Mouse (Mus musculus): ENCODE data around the gene Slc25a30. TPM values are rescaled to one million over a fixed set of nuclear protein-coding genes. Genes with fewer than 3 reads are reported as not detected.
"Not testable (repeated sequence)": the region's sequence is repeated elsewhere in the genome, so short reads cannot be mapped to it uniquely, and the experiment has no call there.

The Slc25a30 gene
- total and polyA plus RNA-seq, 3 experiments: 9.6 to 18.2 (median 17.0) TPM

DNA sequence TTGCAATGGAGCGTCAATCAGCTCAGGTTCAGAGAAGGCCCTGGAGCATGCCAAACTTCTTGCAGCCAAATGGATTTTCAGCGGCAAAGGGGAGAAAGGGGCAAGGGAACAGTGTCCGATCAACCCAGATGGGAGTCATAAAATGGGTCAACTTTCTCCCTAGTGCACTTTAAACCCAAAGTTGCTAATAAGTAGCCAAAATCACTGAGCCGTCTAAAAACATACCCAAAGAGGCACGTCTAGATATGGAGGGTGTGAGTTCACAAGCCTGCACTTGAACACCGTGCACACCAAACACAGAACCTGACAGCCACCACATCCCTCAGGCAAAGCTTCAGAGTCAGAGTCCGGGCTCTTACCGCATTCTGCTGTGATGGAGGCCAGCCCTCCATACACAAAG lies 10.2 kb downstream of the Slc25a30 start:
- Histone ChIP-seq H3K36me3 (replicated peaks in 1 of 2; ENCODE audit: control insufficient read depth in 1 of 2, insufficient read depth in 1 of 2, low read length in 1 of 2) (peaks cover 22 to 77% of the 10 kb centered on the region in 2 experiments), H3K4me1 (ENCODE audit: control insufficient read depth in 1 of 2, insufficient read depth in 2 of 2) (peaks cover 0 to 5% of the 10 kb centered on the region in 2 experiments; a peak in 1 of 4 replicates), H3K9ac (ENCODE audit: insufficient read depth, low read depth) (no peak overlapping the region), H3K79me2 (replicated peaks; ENCODE audit: control insufficient read depth, extremely low read depth, insufficient read depth, poor library complexity, severe bottlenecking) (no peaks in the 10 kb centered on the region), H3K9me3 (replicated peaks; ENCODE audit: low read length) (no peaks in the 10 kb centered on the region), H3K4me2 (ENCODE audit: insufficient read depth, low read depth, poor library complexity, severe bottlenecking) (no peak overlapping the region), H3K27me3 (replicated peaks) (no peaks in the 10 kb centered on the region), H3K4me3 (replicated peaks in 1 of 3; ENCODE audit: low read depth in 2 of 3, low read length in 2 of 3, poor library complexity in 1 of 3) (no peak overlapping the region), H3K27ac (ENCODE audit: insufficient read depth, low read depth) (no peak overlapping the region)
- DNase-seq (ENCODE audit: extremely low read depth): no peak
- dilution Hi-C loops (cut with MboI; ENCODE audit: extremely low pct_ligation_motif_present, extremely low pct_unique_long_range_greater_than_20kb, low sequenced_read_pairs) (no loop called here), in situ Hi-C loops (cut with MboI; ENCODE audit: low pct_ligation_motif_present, low pct_unique_long_range_greater_than_20kb, low sequenced_read_pairs) (no loop called here)
- TF ChIP-seq CHD1 (IDR thresholded peaks at IDR 0.05; ENCODE audit: low read depth, low read length) (no peak), TBP (conservative IDR thresholded peaks at IDR 0.05; ENCODE audit: low read depth, low read length) (no peak), EP300 (IDR thresholded peaks at IDR 0.05; ENCODE audit: low read length) (no peak), HCFC1 (IDR thresholded peaks at IDR 0.05; ENCODE audit: low read depth, low read length) (no peak), NELFE (IDR thresholded peaks at IDR 0.05; ENCODE audit: low read depth, low read length) (no peak), MEF2A (IDR thresholded peaks at IDR 0.05; ENCODE audit: borderline replicate concordance, low read depth, low read length) (no peak), POLR2AphosphoS2 (IDR thresholded peaks at IDR 0.05; ENCODE audit: low read depth, low read length) (no peak), SMC3 (IDR thresholded peaks at IDR 0.05; ENCODE audit: low read depth, low read length) (no peak), UBTF (IDR thresholded peaks at IDR 0.05; ENCODE audit: low read depth, low read length) (no peak), ZC3H11A (IDR thresholded peaks at IDR 0.05; ENCODE audit: low read depth, low read length) (no peak), USF2 (conservative IDR thresholded peaks at IDR 0.05; ENCODE audit: low read depth, low read length) (no peak), KAT2A (IDR thresholded peaks at IDR 0.05; ENCODE audit: insufficient replicate concordance, low read length) (no peak), RCOR1 (conservative IDR thresholded peaks at IDR 0.05; ENCODE audit: low read depth, low read length) (no peak), POLR2A (IDR thresholded peaks at IDR 0.05; ENCODE audit: low read depth, low read length) (no peak)

DNA sequence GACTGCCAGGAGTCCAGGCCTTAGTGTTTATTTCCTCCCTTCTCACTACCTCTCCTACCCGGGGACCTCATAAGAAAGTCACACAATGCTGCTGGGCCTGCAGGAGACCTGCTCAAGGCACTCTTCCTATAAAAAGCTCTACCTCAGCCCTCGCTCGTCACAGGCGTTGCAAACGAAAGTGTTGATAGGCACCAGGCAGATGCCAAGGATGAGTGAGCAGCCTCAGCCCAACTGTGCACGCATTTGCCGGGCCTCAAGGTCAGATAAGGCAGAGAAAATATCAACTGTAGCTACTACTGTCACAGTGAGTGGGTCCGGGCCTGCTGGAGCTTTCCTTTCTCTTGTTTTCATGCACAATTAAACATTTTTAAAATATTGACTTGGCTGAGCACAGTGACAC lies 13.4 kb downstream of the Slc25a30 start:
- in situ Hi-C loops (cut with MboI; ENCODE audit: low pct_ligation_motif_present, low pct_unique_long_range_greater_than_20kb, low sequenced_read_pairs) (no loop called here), dilution Hi-C loops (cut with MboI; ENCODE audit: extremely low pct_ligation_motif_present, extremely low pct_unique_long_range_greater_than_20kb, low sequenced_read_pairs) (no loop called here)
- Histone ChIP-seq H3K4me3 (replicated peaks in 1 of 3; ENCODE audit: low read depth in 2 of 3, low read length in 2 of 3, poor library complexity in 1 of 3) (no peak overlapping the region), H3K79me2 (replicated peaks; ENCODE audit: control insufficient read depth, extremely low read depth, insufficient read depth, poor library complexity, severe bottlenecking) (no peaks in the 10 kb centered on the region), H3K9ac (ENCODE audit: insufficient read depth, low read depth) (no peak overlapping the region), H3K4me2 (ENCODE audit: insufficient read depth, low read depth, poor library complexity, severe bottlenecking) (no peak overlapping the region), H3K27me3 (replicated peaks) (no peaks in the 10 kb centered on the region), H3K27ac (ENCODE audit: insufficient read depth, low read depth) (no peak overlapping the region), H3K9me3 (replicated peaks; ENCODE audit: low read length) (no peaks in the 10 kb centered on the region), H3K4me1 (ENCODE audit: control insufficient read depth in 1 of 2, insufficient read depth in 2 of 2) (peaks cover 0 to 5% of the 10 kb centered on the region in 2 experiments; a peak in 1 of 4 replicates), H3K36me3 (replicated peaks in 1 of 2; ENCODE audit: control insufficient read depth in 1 of 2, insufficient read depth in 1 of 2, low read length in 1 of 2) (peaks cover 29 to 89% of the 10 kb centered on the region in 2 experiments)
- DNase-seq (ENCODE audit: extremely low read depth): no peak
- TF ChIP-seq RAD21 (IDR thresholded peaks at IDR 0.05; ENCODE audit: low read depth, low read length): no peak
- no peak for TF ChIP-seq CHD1 (IDR thresholded peaks at IDR 0.05; ENCODE audit: low read depth, low read length)
- TF ChIP-seq BHLHE40 (IDR thresholded peaks at IDR 0.05; ENCODE audit: low read depth, low read length): no peak
- no peak for TF ChIP-seq IRF4 (IDR thresholded peaks at IDR 0.05; ENCODE audit: low read depth, low read length)
- TF ChIP-seq MYC (IDR thresholded peaks at IDR 0.05; ENCODE audit: low read depth, low read length): no peak
- TF ChIP-seq TCF12 (IDR thresholded peaks at IDR 0.05; ENCODE audit: low read depth, low read length): no peak
- TF ChIP-seq ETS1 (conservative IDR thresholded peaks at IDR 0.05; ENCODE audit: low read depth, low read length): no peak
- no peak for TF ChIP-seq SIN3A (IDR thresholded peaks at IDR 0.05; ENCODE audit: low read length)
- TF ChIP-seq ZKSCAN1 (IDR thresholded peaks at IDR 0.05; ENCODE audit: borderline replicate concordance, low read depth, low read length): no peak
- no peak for TF ChIP-seq MAX (IDR thresholded peaks at IDR 0.05; ENCODE audit: low read length)
- TF ChIP-seq PAX5 (IDR thresholded peaks at IDR 0.05; ENCODE audit: low read length): no peak
- no peak for TF ChIP-seq UBTF (IDR thresholded peaks at IDR 0.05; ENCODE audit: low read depth, low read length)
- no peak for TF ChIP-seq MAZ (IDR thresholded peaks at IDR 0.05; ENCODE audit: low read depth, low read length)
- no peak for TF ChIP-seq POLR2AphosphoS2 (IDR thresholded peaks at IDR 0.05; ENCODE audit: low read depth, low read length)

DNA sequence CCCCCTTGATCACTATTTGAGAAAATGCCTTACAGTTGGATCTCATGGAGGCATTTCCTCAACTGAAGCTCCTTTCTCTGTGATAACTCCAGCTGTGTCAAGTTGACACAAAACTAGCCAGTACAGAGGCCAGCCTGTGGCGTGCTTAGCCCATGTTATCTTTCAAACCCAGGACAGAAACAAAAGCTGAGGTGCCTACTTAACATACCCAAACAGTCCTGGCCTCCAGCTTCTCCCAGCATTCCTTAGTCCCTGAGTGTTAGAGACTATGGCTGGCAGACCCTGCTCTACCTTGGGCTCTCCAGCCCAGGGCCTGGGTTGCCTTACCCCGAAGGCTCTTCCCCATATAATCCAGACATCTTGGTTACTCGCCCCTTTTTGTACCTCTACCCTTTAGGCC lies 14.4 kb downstream of the Slc25a30 start:
- DNase-seq (ENCODE audit: extremely low read depth); H3K27me3 ChIP-seq (replicated peaks); H3K4me3 ChIP-seq (replicated peaks in 1 of 3; ENCODE audit: low read depth in 2 of 3, low read length in 2 of 3, poor library complexity in 1 of 3); dilution Hi-C loops (cut with MboI; ENCODE audit: extremely low pct_ligation_motif_present, extremely low pct_unique_long_range_greater_than_20kb, low sequenced_read_pairs); H3K9me3 ChIP-seq (replicated peaks; ENCODE audit: low read length); in situ Hi-C loops (cut with MboI; ENCODE audit: low pct_ligation_motif_present, low pct_unique_long_range_greater_than_20kb, low sequenced_read_pairs); H3K79me2 ChIP-seq (replicated peaks; ENCODE audit: control insufficient read depth, extremely low read depth, insufficient read depth, poor library complexity, severe bottlenecking); H3K9ac ChIP-seq (ENCODE audit: insufficient read depth, low read depth); H3K4me1 ChIP-seq (ENCODE audit: control insufficient read depth in 1 of 2, insufficient read depth in 2 of 2); H3K4me2 ChIP-seq (ENCODE audit: insufficient read depth, low read depth, poor library complexity, severe bottlenecking); H3K27ac ChIP-seq (ENCODE audit: insufficient read depth, low read depth): not testable (repeated sequence)
- H3K36me3 ChIP-seq (replicated peaks in 1 of 2; ENCODE audit: control insufficient read depth in 1 of 2, insufficient read depth in 1 of 2, low read length in 1 of 2): peaks cover 29 to 90% of the 10 kb centered on the region in 2 experiments
